16 mouse cellular contexts compared by ENCODE assay signal in genomic region chr7:129914871-129915270, GRCm38 (mm10).
"Had no signal": no experiment of that assay in that cellular context is flagged by ENCODE, and none has a peak within 500 bp of the region (broad histone marks: within the 10 kb centered on the region; RNA-seq: fewer than 3 reads in every experiment).

No protein-coding gene starts in this region.

- H3K36me3 ChIP-seq: neural tube, embryonic 13.5 days; neural tube, embryonic 15.5 days; stomach, embryonic 15.5 days had no signal

- H3K9me3 ChIP-seq: neural tube, embryonic 13.5 days; neural tube, embryonic 15.5 days; stomach, embryonic 15.5 days had no signal

- DNase-seq: retina, postnatal 1 day; right cerebral cortex, adult 18-20 months; right cerebral cortex, postnatal 14 days; right cerebral cortex, postnatal 25 days; right cerebral cortex, postnatal 4 days; spleen, adult 18-20 months; thymus, adult 18-20 months; thymus, adult 2 months; thymus, postnatal 14 days; thymus, postnatal 25 days; thymus, postnatal 36 days; thymus, postnatal 4 days had no signal

- H3K27me3 ChIP-seq: neural tube, embryonic 13.5 days; neural tube, embryonic 15.5 days; stomach, embryonic 15.5 days had no signal

- H3K4me1 ChIP-seq: neural tube, embryonic 13.5 days; neural tube, embryonic 15.5 days; stomach, embryonic 15.5 days had no signal

- H3K27ac ChIP-seq: neural tube, embryonic 13.5 days; neural tube, embryonic 15.5 days; stomach, embryonic 15.5 days; stomach, postnatal 0 days had no signal

- H3K4me3 ChIP-seq: neural tube, embryonic 13.5 days; neural tube, embryonic 15.5 days; stomach, embryonic 15.5 days had no signal
